Mouse (Mus musculus) hematopoietic multipotent progenitor cell, adult 10-12 weeks (in vitro differentiated cells): ENCODE measurements around the gene Gm6367. TPM values are rescaled to one million over a fixed set of nuclear protein-coding genes. Genes with fewer than 3 reads are reported as not detected.

Source experiments
- polyA plus RNA-seq: library from polyadenylated mRNA; stranded (reverse); fragments of >175 nt; gene quantifications from 2 replicates; pipeline ENCODE4 v1.2.3, GENCODE M21; 2012; ENCODE audit warnings: low replicate concordance

Gene Gm6367
- polyA plus RNA-seq = not detected in 2 replicates

DNA sequence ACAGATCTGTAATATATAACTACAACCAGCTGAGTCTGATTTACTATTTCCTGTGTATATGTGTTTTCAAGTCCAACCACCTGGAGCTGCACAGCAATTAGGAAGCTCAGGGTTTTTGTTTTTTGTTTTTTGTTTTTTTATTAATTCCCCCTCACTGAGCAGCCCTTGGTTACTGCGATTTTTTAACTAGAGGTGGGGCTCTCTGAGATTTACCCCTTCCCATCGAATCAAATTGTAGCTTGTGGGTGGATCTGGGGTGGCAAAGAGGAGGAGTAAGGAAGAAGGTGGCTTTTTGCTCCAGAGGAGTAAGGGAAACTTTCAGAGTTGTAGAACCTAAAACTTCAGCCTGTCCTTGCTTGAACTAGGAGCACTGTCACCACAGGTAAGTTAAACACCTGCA, at the start of gene Gm6367:
Gene Gm6367, plus strand, starts transcription at position 301 of the 400 bp plus-strand sequence.

Other genes with a start within 250 kb of the Gm6367 start
- not detected in 2 replicates for gene Gm3183, start 123.2 kb upstream of the Gm6367 start, polyA plus RNA-seq
- gene Gm7942, start 118.3 kb downstream of the Gm6367 start, polyA plus RNA-seq = not detected in 2 replicates
- gene Gm16513, start 194.0 kb downstream of the Gm6367 start, polyA plus RNA-seq = 0.04 TPM in 1 of 2 replicates, not detected in the other